Mouse (Mus musculus) erythroblast, adult 5-6 weeks (primary cell): Measurements from ENCODE around the gene Asxl1. TPM values are rescaled to one million over a fixed set of nuclear protein-coding genes. Genes with fewer than 3 reads are reported as not detected.

Experiments
- ATAC-seq: replicated peaks from 2 replicates; pipeline ENCODE4 v1.8.0; 2016; ENCODE audit warnings: moderate number of reproducible peaks, mild to moderate bottlenecking, moderate TSS enrichment, inconsistent platforms; ENCODE audit not compliant: poor library complexity, low FRiP score, severe bottlenecking
- total RNA-seq, 2 experiments: library from RNA; stranded (forward) in 1 of 2; stranded (reverse) in 1 of 2; fragments of 150-400 nt in 1 of 2; fragments of 200-764, 138-1000 nt in 1 of 2; gene quantifications; 2 replicates each; pipeline versions ENCODE4 v1.2.3 to v1.2.4; 2015 to 2017; ENCODE audit warnings: low replicate concordance in 2 of 2

Gene Asxl1
- 10.8 and 17.1 TPM in 2 replicates for total RNA-seq (2015; ENCODE audit: low replicate concordance)
- 14.7 and 18.5 TPM in 2 replicates for total RNA-seq (2017; ENCODE audit: low replicate concordance)

DNA sequence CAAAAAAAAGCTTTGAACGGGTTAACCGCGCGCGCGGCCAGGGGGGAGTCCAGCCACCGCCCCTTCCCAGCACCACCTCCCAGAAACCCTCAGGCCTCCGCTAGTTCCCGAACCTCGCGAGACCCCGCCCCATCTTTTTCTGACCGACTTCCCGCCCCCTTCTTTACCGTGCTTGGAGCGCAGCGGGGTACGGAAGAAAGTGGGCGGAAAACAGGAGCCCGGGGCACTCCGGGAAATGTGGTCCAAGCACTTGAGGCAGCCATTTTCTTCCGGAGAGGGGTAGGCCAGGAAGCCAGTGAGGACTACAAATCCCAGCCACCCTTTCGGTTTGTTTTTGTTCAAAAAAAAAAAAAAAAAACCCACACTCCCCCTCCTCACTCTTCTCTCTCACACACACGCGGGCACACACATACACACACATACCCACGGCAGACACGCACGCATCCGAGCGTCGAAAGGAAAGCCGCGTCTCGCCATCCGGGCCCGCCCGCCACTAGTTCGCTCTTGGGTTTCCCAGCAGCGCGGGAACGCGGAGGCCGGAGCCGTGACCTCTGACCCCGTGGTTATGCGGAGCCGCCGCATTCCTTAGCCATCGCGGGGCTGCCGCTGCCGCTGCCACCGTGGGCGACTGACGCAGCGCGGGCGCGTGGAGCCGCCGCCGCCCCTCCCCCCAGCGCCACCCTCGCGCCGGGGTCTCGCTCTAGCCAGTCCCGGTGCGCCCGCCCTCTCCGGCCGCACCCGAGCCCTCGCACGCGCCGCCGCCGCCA lies at the start of gene Asxl1:
TSS of gene Asxl1 (plus strand) at position 376 of the 767 bp plus-strand sequence.
- ATAC-seq: peak; percentile 94

DNA sequence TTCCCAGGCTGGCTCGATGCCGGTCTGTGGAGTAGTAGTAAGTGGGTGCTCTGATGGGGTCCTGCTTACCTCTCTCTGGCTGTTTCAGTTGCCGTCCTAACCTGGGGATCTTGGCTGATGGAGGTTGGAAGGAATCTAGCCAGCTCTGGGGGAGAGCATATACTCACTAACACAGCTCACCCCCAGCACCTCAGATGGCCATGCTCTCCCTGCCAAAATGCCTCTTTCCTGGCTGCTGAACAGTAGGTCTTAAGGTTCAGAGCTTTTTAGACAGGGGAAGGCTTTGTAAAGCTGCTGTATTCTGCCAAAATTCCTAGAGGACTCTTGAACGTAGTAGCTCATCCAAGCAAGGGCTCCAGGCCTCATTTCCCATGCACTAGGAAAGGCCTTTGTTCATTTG lies 47.9 kb upstream of the Asxl1 start:
- no peak for ATAC-seq

DNA sequence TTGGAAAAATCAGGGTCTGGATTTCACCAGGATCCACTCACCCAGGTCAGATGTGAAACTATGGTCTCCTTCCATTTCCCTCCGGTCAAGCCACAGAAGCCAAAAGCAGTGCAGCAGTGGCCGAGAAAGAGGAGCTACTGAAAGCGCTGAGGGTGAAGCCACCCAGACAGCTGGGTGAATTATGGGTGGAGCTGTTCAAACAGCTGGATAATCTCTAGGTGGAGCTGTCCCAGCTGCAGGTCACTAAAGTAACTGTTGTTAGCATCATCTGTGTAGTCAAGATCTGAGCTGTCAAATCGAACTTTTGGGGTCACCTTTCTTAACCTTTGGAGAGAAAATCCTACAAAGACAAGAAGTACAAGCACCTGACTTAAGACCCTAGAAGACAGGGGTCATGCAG lies 47.2 kb upstream of the Asxl1 start:
- ATAC-seq: 0 out of 2 replicates have a peak, but pooled peaks have one; percentile 47

DNA sequence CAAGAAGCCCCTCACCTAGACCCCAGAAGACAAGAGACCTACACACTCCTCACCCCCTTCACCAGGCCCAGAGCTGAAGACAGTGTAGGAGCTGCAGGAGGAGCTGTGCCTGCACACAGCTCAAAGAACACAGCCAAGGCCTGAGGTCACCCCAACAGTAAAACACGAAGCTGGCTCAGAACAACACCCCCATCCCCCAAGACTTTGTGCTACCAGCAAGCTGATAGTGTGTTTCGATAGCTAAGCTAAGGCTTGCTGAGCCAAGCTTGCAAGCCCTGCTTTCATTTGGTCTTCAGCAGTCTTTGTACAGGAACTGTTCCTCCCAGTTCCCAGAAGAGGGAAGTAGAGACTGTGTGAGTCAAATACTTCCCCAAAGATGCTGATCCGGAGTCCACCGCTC lies 46.8 kb upstream of the Asxl1 start:
- ATAC-seq: 0 out of 2 replicates have a peak, but pooled peaks have one; percentile 21

DNA sequence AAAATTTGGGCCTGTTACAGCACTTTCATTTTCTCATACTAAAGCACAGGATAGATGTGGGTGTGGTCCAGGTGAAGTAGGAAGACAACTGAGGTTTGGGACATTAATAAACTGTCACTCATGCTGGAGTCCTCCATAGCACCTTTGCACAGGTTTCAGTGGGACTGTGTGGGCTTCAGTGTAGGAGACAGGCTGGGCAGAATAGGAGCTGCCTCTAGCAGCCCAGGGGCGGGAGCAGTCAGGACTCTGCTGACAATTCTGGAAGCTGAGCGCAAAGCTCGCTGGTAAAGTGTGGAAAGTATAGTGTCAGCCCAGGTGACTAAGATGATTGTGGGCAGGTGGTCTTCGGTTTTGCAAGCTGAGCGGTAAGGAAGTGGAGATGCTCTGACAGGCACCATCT lies 44.5 kb upstream of the Asxl1 start:
- no peak for ATAC-seq

DNA sequence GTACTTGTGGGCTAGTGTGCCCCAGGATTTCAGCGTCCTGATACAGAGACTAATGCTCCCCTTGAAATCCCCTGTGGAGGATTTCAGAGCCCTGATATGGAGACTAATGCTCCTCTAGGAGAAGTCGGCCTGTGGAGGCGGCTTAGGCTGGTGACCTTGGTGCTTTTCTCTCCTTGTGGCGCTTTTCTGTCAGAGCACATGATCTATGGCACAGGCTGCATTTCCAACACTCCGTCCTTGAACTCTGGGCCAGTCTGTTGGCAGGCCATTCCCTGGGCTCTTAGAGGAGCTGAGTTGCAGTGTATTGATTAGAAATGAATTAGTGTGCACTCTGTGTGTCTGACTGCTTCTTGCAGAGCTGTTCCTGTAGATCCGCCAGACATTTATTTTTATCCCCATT lies 40.4 kb upstream of the Asxl1 start:
- ATAC-seq: no peak

DNA sequence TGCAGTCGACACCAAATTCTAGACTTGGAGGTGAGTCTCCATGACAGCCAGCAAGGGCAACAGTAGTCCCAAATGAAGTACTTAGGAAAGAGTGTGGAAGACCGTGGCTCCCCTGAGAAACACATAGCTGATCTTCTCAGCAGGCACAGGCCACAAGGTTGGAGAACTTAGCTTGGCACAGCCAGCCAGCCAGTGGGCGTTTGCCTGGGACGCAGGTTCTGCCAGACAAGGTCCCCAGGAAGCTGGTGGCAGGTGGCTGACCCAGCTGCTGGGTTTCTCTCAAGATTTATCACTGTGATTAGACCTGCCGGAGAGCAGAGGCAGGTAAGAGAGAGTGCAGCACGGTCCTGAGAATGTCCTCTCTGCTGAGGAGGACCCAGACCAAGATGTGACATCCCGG lies 37.0 kb upstream of the Asxl1 start:
- ATAC-seq: no peak

DNA sequence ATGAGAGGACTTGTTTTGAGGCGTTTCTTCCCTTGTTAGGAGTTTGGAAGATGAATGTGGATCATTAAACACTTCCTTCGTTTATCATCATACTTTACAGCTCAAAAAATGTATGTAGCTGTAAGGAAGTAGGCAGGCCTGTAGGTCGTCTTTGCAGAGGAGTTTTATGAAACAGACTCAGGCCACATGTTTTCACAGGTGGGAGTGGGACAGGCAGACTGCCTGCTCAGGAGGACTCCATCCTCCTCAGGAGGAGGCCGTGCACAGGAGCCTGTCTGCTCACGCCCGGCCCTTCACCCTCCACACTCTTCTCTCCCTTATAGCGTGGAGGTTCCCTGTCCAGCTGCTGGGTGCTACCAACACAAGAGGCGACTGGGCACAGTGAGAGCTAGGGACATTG lies 36.5 kb upstream of the Asxl1 start:
- no peak for ATAC-seq

DNA sequence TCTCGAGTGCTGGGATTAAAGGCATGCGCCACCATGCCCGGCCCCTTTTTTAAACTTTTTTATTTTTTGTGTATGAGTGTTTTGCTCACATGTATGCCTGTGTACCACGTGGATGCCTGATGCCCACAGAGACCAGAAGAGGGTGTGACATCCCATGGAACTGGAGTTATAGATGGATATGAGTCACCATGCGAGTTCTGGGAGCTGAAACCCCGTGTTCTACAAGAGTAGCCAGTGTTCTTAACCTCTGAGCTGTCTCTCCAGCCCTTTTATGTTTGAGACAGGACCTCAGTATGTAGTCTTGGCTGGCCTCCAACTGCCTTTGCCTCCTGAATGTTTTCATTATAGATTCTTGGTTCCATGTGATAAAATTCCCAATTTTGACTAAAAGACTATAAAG lies 35.4 kb upstream of the Asxl1 start:
- no peak for ATAC-seq

DNA sequence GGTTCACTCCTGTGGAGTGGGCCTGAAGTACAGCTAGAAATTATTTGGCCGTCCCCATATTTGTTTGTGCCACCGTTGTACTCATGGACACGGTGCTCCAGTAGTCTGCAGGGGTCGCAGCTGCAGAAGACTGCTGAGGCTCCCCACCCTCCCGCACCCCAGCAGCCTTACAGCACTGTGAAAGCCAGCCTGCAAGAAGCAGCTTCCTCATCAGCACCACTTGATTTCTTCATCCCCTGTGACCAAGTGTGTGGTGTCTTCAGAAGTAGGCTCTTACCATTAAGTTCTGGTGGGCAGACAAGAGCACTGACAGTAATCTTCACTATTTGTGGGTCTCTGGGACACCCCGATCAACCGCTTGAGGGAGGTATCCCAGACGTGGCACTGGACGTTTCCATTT lies 32.7 kb upstream of the Asxl1 start:
- no peak for ATAC-seq

DNA sequence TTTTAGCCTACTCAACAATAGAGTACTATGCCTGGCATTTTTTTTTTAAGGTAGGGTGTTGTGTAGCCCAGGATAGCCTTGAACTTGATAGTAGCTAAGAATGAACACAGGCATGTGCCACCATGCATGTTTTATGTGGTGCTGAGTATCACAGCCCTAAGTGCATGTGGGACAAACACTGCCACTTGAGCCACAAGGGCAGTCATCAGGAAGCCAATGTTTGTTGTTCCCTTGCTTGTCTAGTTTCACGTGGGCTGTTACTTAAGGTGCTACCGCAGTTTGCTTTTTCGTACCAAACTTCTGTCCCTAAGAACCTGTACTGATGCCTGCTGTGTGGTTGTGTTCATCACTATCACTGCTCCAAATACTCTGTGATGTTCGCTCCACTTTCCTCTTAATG lies 27.2 kb upstream of the Asxl1 start:
- no peak for ATAC-seq

DNA sequence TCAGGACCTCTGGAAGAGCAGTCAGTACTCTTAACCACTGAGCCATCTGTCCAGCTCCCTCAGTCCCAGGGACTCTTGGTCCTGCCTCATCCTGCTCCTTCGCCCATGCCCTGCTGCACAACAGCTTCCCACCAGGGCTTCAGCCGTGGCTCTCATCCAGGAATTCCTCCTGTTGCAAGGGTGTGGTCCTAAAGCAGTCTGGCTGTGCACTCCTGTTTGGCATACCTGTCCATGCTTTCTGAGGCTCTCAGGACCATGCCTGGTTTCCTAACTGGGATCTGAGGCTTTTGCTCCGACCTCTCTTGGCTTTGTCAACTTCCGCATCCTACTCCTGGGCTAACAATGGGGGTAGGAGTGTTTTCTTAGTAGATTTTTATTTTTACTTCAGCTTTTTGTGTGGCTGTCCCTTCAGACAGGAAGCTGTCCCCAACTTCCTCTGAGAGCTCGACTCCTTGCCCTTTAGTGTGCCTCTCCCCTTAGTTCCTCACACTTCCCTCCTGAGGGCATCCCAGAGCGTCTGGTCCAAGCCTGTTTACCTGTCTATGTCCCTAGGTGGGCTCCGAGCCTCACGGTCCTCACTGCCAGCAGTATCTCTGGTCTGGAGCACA lies 26.5 kb upstream of the Asxl1 start:
- no peak for ATAC-seq

DNA sequence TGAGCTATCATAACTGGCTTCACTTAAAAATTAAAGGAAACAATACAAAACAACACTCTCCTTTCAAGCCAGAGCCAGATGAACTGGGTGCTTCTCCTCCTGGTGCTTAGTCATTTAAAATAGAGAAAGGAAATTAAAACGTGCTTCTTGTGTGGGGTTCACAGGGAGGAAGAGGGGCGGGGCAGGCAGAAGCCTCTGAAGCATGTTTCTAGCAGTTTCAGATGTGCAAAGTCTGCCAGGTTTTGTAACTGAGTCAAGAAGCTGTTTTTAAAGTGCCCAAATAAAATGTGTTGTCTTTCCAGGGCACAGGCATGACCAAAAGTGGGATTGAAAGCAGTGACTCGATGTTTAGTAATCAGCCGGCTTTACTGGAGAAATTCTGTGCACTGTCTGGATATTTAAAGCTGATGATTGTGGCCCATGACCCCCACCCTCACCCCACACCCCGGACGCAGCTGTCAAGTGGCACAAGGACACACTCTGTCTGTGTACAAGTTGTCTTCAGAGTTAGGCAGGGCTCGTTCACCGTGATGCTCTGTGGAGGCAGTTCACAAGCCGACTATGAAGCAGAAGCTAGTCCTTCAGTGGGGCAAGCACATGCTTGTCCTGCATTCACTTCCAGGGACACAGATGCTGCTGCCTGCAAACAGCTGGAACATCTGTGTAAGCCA lies 19.8 kb upstream of the Asxl1 start:
- ATAC-seq: no peak

DNA sequence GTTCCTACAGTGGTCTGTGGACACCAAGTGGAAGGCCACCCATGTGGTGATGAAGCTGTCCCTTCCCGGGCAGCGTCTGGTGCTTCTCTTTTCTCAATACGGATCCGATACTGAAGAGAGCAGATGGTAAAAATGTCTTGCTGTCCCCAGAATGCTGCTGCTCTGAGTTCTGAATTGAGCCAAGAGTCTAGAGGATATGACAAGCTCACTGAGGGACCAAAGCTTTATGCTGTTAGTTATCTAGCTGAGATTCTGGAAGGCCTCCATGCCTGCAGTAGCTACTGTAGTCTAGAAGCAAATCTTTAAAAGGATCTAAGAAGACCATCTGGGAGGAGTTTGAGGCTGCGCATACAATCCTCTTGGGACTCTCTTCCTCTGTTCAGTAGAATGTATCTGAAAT lies 13.4 kb upstream of the Asxl1 start:
- 0 out of 2 replicates have a peak, but pooled peaks have one; percentile 26 for ATAC-seq

DNA sequence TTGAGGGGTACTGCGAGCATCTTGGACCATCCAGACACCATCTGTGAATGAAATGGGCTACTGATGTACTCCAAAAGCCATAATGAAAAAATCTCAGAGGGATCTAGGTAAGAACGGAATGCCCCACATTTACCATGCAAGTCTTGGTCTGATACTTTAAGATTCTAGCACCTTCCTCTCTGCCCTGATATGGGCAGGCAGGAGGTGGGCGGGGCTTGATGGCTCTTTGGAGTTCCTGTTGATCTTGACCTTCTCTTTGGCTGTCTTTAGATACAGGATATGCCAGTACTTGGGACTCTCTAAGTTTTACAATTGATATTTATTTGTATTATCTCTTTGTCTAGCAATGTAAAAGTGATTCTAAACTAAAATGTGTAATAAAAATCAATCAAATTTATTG lies 12.6 kb upstream of the Asxl1 start:
- ATAC-seq: no peak

DNA sequence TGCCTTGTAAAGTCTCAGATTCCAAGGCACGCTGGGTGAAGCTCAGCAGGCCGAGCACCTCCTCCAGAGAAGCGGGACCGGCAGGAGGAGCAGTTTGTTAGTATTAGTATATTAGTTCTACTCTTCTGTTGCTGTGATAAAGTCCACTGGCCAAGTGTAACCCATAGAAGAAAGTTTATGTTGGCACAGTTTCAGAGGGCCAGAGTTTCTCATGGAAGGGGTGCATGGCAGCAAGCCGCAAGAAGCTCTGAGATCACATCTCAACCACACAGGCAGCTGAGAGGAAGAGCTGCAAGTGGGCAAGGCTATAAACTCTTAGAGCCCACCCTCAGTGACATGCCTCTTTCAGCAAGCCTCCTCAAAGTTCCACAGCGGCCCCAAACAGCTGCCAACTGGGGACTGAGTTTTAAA lies 11.8 kb upstream of the Asxl1 start:
- no peak for ATAC-seq

DNA sequence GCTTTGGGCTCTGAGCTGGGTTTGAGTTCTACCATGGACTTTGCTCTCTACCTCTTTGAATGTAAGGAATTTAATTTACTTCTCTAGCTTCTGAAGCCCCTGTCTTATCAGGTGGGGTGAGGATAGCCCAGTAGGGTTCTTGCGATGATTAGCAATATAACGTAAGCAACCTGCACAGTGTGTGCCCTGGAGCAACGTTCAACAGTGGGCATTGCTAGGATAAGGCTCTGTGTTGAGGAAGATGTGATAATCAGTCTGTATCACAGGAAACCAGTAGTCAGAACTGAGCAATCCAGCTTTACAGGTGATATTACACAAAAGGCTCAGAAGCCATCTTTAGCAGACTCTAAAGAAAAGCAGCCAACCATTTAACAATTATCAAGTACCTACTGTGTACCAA lies 11.3 kb upstream of the Asxl1 start:
- no peak for ATAC-seq

DNA sequence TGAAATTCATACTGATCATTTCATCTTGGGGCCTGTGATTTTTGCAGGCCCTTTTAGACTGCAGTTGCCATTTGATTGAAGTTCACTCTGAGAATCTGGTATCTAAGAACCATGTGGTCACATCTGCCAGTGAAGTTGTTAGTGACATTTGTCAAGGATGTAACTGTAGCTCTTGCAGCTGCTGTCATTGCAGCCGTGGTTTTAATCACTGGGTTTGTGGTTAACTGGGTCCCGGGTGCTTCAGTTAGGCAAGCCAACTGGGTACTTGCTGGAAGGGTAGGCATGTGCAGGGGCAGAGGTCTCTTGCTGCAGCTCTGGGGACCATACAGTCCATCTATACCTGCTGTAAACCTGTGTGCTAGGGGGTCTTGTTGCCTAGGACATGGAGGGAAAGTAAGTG lies 9.5 kb upstream of the Asxl1 start:
- ATAC-seq: no peak

DNA sequence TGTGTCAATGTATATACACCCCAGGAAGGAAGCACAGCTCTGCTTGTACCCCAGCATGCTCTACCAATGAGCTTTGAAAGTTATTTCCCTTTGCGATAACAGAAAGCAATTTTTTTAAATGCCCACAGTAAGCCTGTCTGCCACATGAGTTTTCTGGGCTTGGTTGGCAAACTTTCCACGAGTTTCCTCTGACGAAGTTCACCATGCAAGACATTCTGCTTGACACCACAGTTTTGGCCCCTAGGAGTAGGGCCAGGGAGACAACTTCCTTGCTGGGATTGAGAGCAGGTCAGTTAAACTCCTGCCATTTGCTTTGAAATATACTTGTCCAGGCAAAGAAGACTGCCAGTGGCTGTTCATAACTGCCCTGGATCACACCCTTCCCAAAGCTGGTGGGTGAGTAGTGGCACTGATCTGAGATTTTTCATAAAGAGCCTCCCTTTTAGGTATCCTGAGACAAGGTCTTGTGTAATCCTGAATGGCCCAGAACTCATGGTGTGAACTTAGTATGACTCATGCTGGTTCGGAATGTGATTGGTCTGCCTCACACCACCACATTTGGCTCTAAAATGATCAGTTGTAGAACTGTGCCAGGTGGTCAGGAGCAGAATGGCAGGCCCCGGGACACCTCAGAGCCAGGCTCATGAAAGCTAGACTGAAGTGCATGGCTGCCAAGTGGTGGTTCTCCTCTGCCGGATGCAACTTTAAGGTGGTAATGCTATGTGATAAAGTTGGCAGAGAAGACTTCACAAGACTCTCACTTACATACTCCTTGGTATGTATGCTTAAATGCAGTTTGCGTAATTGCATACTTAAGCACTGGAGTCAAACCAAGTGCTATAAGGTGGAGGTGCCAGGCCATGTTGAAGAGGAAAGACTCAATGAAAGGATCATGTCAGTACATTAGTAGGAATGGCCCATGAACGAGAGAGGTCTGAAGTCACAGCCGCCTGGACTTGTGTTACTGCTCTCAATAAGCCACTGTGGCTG lies 7.0 kb upstream of the Asxl1 start:
- ATAC-seq: no peak

DNA sequence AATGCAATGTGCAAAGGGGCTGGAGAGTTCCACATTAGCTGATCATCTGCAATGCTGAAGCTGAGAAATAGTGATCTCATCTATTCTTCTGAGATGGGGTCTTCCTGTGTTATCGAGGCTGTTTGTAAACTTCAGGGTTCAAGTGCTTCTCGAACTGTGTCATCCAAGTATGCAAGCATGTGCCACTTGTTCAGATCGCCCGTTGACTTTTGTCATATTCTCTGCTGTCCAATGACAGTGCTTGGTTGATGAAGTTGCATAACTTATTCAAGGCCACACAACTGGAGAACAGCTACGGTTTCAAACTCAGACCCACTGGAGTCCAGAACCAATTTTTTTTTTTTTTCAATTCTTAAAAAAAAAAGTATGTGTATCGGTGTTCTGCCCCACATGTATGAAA lies 3.5 kb upstream of the Asxl1 start:
- ATAC-seq: no peak
